Mouse (Mus musculus): ENCODE results near the gene Thsd7a. TPM values are rescaled to one million over a fixed set of nuclear protein-coding genes. Genes with fewer than 3 reads are reported as not detected.

The Thsd7a gene
- total RNA-seq, 2 experiments from 2014 or later: not detected

DNA sequence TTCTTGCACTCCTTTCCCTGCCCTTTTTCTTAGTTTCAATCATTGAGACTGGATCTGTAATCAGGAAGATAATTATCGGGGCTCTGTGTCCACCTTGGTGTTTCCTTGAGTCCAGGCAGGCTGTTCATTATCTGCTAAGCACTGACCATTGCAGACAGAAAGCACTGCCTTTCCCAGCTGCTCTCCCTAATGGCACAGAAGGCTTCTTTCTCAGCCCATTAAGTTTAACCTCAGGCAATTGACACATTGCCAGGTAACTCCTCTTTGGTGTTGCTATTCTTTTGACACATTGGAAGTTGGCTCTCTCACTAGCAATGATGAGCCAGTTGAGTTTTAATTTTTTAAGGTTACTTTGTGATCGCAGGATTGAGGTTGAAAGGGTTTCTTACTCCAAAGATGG, 441.7 kb downstream of the Thsd7a start:
- no peak for ATAC-seq (replicated peaks; ENCODE audit: low FRiP score, low TSS enrichment, poor library complexity, severe bottlenecking)

DNA sequence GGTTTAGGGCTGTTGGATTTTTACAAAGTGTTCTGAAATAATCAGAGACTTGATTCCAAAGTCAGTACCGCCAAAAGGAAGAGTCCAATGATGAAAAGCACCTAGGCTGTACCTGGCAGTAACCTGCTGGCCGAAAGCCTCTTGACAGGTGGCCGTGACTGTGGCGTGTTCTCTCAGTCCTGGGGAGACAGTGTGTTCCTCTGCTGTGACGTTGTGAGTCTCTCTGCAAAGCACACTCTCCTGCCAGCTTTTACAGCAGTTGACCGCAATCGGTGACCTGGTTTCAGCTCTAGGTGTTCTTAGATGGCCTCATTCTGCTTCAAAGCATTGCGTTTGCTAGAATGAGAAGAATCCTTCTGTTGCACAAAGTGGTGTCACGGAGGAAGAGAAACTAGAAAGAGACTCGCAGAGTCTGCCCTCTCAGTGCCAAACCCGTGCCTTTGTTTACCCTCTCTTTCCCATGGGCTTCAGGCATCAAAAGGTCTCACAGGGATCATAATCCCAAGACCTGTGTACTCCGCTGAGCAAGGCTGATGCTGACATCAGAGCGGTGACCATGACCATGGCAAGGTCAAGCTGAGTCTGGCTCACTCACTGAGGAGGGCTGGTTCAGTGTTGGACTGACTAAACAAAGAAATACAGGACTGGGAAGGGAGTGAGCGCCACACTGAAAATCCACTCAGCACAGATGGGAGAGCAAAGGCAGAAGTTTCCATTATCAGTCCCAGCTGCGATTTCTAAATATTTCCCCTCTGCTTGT, 486.4 kb downstream of the Thsd7a start:
- no peak for ATAC-seq (replicated peaks; ENCODE audit: low FRiP score, low TSS enrichment, poor library complexity, severe bottlenecking)

All from megakaryocyte-erythroid progenitor cell, adult 5-6 weeks (primary cell).